Mouse (Mus musculus) urinary bladder, postnatal 25 days (tissue): ENCODE measurements around the gene Sf3a3.
"Not testable (repeated sequence)": the region's sequence is repeated elsewhere in the genome, so short reads cannot be mapped to it uniquely, and the experiment has no call there.

Experiments used
- DNase-seq: peaks from one replicate; pipeline ENCODE4 v3.0.0; 2022; ENCODE audit warnings: low spot score

Sf3a3 gene

DNA sequence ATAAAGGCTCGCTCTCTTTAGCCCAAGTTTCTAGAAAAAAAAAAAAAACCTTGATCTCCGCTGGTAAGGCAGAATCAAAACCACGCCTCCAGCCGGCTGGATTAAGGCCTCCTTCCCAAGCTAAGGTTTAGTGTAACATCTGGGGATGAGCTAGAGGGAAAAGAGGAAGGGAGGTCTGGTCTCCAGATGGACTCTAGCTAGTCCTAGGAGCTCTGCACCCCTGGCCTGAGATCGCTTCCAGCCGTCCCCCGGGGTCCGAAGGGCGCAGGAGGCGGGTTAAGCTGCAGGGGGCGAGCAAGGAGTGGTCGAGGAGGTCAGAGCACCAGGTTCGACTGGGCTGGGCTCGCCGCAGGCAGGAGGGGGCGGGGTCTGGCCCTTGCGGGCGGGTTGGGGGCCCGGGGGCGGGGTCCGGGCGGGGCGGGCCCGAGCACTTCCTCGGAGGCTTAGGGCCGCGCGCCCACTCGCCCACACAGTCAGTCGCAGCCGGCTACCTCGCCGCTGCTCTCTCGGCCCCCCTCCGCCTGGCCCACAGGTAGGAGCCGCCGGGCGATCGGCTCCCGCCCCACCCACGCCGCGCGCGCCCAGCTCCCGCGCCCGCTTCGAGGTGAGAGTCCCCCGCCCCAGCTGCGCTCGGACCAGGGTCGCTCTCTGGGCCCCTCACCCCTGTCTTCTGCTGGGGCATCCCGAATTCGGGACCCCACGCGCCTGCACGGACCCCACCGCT is 14.2 kb upstream of the Sf3a3 start, which contains the start of gene Fhl3:
Gene Fhl3, plus strand, starts transcription at position 454 of the 724 bp plus-strand sequence.
- DNase-seq = peak; percentile 56

GRCm38 (mm10) chr4:124701052-124701845 is 13.3 kb upstream of the Sf3a3 start:
- no peak for DNase-seq

GRCm38 (mm10) chr4:124701916-124702315 is 12.7 kb upstream of the Sf3a3 start:
- DNase-seq = no peak

- no peak for DNase-seq
Measured at GRCm38 (mm10) chr4:124703406-124703805, 11.2 kb upstream of the Sf3a3 start.

DNA sequence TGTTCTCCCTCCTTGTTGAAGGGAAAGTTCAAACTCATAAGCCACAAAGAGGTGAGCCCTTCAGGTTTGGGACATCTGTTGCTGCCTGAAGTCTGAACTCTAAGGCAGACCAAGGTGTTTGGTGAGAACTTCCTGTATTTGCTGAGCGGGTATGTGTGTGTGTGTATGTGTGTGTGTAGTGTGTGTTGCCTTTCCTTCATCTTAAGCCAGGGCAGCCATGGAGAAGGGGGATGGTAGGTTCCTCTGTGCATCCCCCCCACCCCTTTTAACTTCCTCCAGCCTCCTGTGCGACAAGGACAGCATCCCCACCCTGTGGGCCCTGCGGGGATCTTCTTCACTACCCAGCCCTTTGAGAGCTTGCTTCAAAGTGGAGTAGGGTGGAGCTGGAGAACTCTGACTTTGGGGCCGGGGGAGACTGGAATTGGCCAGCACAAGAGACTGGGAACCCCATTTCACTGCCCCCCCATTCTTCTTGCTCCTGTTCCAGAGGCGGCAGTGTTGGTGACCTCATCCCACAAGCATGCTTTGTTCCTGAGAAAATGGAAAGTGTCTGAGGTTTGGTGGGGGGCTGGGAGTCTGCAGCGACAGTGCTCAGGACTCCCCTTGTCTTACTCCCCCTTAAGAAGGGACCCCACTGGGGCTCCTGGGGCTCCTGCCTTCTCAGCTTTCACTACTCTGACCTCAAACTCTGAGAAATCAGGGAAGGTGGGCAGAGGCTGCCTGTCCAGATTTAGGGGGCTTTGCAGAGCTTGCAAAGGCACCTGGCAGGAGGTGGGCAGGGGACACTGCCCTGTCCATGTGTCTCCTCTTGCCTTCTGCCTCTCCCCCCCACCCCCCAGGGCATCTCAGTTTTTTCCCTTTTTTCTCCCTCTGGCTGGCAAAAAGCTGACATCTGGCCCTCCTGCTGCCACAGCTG is 10.4 kb upstream of the Sf3a3 start:
- no peak for DNase-seq

DNA sequence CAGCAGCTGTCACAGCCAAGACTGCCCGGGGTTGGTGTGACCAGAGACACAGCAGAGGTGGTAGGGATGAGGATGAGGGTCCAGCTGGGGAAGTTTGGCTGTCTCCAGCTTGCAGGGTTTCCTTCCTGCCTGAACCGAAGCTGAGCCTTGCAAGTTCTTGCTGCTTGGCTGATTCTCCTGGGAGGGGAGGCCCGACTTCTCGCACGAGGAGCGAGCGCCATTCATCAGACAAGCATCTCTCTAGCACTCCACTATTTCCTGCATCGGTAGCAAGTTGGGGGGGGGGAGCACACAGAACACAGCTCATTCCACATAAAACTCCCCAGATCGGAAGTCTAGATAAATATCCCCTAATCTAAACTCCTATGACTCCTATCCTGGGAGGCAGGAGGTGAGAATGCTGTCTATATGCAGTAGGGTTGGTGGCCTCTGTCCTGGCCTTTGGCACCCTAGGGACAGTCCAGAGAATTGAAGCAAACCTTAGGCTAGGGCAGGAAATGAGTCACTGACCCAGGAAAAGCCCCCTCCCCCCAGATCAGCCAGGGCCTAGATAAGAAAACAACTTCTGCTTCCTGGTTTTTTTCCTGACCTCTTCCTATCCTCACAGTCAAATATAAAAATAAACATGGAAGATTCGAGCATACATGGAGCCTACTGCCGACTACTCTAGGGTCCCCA is 9.6 kb upstream of the Sf3a3 start:
- DNase-seq = no peak

DNA sequence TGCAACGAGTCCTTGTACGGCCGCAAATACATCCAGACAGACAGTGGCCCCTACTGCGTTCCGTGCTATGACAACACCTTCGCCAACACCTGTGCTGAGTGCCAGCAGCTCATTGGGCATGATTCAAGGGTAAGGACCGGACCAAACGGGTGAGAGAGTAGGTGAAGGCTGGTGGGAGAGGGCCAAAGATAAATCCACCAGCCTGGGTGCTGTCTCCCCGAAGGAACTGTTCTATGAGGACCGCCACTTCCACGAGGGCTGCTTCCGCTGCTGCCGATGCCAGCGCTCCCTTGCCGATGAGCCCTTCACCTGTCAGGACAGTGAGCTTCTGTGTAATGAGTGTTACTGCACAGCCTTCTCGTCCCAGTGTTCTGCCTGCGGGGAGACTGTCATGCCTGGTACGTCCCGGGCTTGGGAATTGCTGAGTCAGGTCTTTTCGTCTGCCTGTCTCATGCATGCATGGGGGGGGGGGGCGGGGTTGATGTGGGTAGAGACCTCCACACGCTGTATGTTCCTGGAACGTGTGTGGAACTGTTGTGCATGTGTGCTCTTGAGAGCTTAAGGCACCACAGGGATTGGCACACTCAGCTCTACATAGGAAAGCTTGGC is 8.8 kb upstream of the Sf3a3 start:
- DNase-seq = no peak

GRCm38 (mm10) chr4:124707381-124708199 is 7.0 kb upstream of the Sf3a3 start:
- DNase-seq = not testable (repeated sequence)

- not testable (repeated sequence) for DNase-seq
Measured at GRCm38 (mm10) chr4:124708200-124708517, 6.4 kb upstream of the Sf3a3 start.

GRCm38 (mm10) chr4:124708518-124709477 is 5.8 kb upstream of the Sf3a3 start:
- peak; percentile 91 for DNase-seq

DNA sequence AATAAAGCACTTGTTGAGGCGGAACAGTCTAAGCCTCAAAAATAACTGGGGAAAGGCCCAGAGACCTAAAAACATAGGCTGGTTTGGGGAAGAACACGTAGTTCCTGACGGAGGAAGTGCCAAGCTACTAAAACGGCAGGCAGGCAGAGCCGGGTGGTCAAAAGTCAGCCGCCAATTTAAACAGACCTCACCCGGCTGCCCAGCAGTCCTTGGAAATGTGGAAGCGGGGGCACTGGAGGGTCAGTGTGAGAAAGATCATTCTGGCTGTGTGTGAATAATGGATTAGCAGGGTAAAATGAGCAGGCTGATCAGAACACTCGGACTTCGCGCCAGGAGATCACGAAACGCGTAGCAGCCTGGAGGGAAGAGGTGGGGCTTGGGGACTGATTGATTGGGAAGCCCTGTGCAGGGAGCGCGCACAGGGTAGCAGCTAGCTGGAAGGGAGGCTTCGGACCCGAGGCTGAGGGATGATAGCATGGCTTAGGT is 4.6 kb upstream of the Sf3a3 start:
- peak; percentile 21 for DNase-seq

GRCm38 (mm10) chr4:124710776-124711291 is 3.7 kb upstream of the Sf3a3 start:
- DNase-seq = no peak

- DNase-seq = no peak
Measured at GRCm38 (mm10) chr4:124712618-124713017, 2.0 kb upstream of the Sf3a3 start.

- not testable (repeated sequence) for DNase-seq
Measured at GRCm38 (mm10) chr4:124713850-124714249, 726 bp upstream of the Sf3a3 start.

- no peak for DNase-seq
Measured at GRCm38 (mm10) chr4:124719101-124719500, 4.5 kb downstream of the Sf3a3 start.

DNA sequence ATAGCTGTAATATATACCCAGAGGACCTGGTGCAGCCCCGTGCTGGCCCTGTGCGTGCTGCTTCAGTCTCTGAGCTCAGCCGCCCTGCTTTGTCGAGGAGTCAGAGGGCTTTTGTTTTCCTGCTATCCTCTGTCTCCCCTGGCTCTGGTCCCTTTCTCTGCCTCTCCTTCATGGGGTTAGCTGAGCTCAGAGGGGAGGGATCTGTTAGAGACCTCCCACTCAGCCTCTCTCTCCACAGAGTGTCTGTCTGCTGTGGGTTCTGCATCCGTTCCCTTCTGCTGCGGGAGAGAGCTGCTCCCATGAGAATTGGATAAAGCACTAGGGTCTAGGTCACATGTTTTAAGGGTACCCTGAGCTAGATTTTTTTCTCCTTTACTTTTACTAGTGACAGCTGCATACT is 11.5 kb downstream of the Sf3a3 start:
- DNase-seq = no peak

- DNase-seq = no peak
Measured at GRCm38 (mm10) chr4:124736952-124737351, 22.4 kb downstream of the Sf3a3 start.

DNA sequence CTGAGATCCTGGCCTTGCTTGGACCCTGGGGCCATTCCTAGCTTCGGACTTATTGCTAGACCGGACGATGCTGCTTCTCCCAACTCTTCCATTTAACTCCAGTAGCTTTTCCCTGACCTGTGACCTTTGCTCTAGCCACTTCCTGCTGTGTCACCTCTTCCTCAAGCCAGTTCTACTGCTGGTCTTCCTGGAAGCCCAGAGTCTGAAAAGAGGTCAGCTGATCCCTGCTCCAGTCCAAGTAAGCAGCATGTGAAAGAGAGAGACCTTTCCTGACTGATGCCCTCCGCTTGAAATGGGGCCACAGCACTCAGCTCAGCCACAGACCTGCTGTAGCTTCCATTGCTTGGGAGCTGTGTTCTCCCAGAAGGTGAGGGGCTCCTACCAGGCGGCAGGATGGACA is 22.9 kb downstream of the Sf3a3 start:
- no peak for DNase-seq

GRCm38 (mm10) chr4:124738013-124738412 is 23.4 kb downstream of the Sf3a3 start:
- DNase-seq = no peak
